Mouse (Mus musculus): Measurements from ENCODE around the gene Tfb2m.

Gene Tfb2m

DNA sequence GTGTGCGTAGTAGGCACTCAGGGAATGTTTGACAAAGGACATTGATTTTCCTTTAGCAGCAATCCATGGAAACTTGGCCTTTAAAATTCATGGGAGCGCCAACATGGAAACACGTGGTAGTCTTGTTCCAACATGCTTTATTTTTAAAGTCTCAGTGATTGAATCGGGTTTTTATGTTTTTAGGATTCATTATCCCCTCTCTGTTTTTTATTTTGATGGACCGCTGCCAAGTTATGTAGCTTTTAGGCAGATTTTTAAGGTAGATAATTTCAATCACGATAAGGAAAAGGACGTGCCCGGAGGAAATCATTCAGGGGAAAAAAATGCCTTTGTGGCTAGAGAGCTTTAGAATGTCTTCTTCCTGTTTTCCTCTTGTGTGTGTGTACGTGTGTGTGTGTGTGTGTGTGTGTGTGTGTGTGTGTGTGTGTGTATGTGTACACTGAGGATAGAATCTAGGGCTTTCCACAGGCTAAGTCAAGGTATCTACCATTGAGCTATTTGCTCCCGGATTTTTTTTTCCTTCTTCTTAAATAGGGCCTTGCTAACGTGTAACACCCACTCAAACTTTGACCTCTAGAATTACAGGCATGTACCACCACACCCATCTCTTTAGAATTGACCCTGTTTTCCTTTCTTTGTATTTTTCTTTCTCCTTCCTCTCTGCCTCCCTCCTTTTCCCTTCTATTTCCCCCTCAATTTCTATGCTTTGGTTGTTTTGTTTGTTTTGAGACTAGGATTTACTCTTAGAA is 13.6 kb upstream of the Tfb2m start:
- DNase-seq (ENCODE audit: low spot score in 2 of 2), result no peak

DNA sequence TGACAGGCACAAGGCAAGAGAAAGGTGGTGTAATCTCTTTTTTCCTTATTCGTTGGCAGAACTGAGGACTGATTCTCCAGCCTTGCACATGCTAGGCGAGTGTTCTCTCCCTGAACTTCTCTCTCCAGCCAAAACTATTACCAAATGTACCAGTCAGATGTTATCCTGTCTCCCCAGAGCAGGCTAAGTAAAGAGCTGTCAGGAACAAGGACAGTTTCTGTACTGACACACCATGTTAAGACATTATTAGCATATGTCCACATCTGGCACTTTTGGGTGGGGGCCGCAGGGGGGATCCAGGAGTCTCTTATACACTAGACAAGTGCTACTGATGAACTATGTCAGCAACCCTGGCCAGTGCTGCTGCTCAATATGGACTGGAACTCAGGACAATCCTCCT is 10.9 kb upstream of the Tfb2m start:
- no peak for DNase-seq (ENCODE audit: low spot score in 2 of 2)

DNA sequence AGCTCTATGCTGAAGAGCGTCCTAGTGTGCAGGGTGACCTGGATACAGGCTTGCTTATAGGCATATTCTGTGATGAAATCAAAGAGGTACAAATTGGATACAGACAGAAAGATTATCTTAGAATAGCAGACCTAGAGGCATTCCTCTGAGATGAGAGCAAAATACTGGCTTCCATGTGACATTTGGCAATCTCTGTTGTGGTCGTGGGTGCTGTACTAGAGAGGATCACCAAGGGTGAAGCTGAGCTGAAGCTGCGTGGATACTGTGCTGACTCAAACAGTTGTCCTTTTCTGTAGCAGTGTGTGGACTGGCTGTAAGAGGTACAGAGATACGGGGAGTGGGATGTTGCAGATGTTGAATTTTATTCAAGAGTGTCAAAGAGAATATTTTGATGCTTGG is 7.9 kb upstream of the Tfb2m start:
- DNase-seq (ENCODE audit: low spot score in 2 of 2), result no peak

DNA sequence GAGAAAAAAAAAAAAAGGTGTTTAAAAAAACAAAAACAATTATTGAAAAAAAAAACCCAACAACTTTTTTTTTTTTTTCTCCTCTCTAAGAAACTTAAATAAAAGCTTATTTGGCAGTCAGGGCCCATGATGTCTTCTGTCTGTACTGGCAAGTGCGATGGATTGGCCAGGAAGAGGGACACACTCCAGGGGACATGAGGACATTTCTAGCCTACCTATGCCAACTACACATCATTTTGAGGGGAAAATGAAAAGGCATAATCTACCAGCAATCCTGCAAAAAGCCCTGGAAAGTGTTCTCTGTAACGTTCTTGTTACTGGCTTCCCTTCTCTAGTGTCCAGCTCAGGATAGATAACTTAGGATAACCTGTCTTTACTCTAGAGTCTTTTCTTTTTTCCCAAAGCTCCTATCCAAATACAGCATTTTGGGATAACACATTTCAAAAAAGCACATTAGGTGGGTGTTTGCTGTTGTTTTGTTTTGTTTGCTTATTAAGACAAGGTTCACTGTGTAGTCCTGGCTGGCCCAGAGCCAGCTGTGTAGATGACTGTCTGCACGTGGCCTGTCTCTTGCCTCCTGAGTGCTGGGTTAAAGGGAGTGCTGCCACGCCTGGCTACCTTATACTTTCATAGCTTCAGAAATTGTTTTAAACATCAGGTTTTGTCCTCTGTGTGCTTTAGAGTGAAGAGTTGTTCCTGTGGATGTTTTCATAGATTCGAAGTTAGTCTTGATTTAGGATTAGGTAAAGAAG is 7.3 kb upstream of the Tfb2m start:
- DNase-seq (ENCODE audit: low spot score in 2 of 2), result no peak

DNA sequence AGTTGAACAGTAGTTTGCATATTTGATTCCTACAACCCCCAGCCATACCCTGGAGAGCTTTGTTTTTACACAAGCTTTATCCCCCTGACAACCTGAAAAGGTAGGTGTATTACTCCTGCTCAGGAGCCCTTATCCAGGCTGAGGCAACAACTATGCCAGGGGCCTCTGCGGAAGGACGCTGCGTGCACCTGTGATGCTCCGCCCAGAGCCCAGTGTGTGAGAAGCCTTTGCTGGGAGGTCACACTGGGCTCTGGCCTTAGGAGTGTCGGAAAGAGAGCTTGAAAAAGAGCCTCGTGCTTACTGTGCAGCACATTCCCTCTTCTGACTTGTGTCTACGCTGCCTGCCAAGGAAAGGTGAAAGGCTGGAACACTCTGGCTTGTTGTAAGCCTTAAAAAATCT is 6.7 kb upstream of the Tfb2m start:
- DNase-seq (ENCODE audit: low spot score in 2 of 2), result peak in 1 of 2 experiments; percentile 64

DNA sequence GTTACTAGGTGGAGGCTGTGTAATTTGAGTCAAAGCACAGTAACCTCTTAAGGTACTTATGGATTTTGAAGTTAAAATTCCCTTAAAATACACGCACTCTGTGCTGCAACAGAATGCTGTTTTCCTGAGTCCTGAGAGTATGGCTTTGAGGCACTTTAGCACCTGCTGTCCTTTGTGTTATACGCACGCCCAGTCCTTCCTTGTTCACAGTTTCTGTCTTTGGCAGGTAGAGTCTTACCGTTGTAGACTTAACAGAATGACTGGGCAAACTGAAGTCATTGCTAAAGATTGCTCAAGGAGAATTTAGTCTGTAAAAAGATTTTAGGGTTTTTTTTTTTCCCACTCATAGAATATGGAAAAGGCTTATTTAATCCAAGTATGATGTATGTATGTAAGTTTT is 5.9 kb upstream of the Tfb2m start:
- no peak for DNase-seq (ENCODE audit: low spot score in 2 of 2)

DNA sequence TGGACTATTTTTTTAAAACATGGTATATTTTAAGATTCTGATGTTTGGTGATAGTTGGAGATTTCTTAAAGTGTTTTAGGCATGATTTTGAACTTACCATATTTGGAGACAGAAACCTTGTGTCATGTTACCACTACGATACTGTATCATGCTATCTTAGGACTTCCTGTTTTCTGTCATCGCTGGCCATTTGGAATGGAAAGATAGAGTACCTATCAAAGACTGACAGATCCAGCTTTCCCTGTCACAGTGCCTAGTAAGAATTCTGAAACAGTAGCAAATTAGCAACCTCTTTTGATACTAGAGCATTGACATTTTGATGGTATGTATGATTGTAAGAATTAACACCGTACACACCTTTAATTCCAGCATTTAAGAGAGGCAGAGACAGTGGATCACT is 5.3 kb upstream of the Tfb2m start:
- DNase-seq (ENCODE audit: low spot score in 2 of 2), result no peak

DNA sequence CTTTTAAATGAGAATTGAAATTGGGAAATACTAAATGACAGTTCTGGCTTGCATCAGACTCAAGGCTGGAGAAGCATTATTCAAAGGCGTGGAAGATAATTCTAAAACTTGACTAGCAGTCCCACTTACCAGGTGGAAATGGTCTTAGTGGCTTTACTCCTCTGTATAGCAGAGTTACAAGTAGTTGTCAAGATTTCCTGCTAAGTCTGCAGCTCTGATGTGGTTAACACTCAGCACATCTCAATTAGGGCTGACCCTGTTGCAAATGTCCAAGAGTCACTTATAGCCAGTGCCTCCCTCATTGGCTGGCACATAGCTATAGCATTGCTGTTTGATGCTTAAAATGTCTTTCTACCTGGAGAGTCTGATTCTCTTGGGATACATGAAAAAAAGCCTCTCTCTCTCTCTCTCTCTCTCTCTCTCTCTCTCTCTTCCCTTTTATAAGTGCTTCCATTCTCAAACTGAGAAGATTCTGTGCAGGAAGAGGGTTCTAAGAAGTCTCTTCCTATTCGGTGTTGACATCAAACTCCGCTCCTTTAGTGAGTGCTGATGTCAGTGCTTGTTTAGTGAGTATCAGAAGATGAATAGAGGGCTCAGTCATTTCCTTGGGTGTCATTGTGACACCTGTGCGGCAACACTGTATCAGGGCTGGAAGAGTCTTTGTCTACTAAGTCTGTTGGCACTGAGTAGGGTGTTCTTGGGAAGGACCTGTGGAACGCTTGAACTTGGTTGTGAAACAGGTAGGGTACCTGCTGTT is 3.1 kb upstream of the Tfb2m start:
- no peak for DNase-seq (ENCODE audit: low spot score in 2 of 2)

DNA sequence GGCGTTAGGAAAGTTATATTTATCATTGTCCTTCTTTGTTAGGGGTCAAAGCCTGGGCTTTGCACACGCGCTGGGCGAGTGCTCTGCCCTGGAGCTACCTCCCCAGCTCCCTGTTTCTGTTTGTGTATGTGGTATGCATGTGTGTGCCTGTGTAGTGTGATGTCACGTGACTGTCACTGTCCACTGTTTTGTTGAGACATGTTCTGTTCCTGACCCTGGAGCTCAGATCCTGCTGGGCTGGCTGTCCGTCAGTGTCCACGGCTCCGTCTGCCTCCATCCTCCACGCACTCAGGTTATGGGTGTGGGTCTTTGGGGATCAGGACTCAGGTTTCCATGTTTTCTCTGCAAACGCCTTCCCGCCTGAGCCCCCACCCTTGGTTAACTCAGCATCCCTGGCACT is 2.2 kb upstream of the Tfb2m start:
- DNase-seq (ENCODE audit: low spot score in 2 of 2), result no peak

DNA sequence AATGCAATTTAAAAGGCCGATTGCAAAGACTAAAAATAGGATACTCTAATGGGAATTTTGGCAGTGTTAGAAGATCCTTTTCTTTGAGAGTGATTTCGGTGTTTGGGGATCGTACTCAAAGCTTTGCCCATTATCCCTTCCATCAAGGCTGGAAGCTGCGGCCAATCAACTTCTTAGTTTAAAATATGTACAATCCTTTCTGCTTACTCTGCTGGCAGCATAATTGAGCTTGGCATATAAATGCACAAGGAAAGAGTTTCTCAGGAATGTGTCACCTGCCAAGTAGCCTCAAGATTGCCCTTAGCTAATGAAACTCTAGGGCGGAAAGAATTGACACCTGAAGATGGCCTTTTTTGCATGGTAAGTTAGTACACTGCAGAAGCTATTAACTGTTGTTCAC is 1.1 kb upstream of the Tfb2m start:
- no peak for DNase-seq (ENCODE audit: low spot score in 2 of 2)

DNA sequence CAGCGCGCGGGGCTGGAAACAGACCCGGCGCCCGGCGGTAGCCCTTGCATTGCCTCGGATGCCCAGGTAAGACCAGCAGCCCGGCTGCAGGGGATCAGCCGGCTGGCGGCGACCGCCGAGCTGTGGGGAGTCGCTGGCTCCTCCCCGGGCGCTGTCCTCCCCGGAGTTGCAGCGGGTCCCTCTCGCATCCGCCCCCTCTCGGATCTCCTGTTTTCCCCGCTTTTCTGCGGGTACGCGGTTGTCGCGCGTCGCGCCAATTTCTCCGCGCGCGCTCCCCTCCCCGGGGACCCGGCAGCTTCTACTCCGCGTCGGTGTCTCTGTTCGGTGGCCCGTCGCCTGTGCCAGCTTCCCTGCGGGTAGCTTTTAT is 467 bp upstream of the Tfb2m start:
- no peak for DNase-seq (ENCODE audit: low spot score in 2 of 2)

DNA sequence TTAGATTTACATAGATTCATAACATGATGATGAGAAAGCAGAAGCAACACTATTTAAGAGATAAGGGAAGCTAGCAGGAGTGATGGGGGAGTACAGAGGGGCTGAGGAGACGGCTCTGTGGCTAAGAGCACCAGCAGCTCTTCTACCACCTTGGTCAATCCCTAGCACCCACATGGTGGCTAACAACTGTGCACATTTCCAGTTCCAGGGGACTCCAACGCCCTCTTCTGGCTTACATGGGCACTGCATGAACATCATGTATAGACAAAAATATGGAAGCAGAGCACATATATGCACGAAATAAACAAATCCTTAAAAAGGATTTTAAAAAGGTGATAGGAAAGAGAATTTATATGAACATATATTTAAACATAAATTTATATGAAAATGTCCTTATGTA is 4.6 kb downstream of the Tfb2m start:
- DNase-seq (ENCODE audit: low spot score in 2 of 2), result no peak

DNA sequence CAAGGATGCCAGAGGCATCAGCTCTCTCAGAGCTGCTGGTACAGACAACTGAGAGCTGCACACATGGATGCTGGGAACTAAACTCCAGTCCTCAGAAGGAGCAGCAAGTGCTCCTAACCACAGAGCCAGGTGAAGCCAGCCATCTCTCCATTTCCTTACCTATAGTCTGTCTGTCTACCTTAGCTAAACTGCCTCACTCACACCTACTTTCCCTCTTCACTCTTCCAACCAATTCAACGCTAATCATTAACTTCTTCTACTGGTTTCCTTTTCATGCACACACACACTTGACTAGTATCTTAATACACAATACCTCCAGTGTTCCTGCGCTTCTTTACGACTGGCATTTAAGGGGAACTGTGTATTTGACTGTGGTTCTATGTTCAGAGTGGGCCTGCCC is 6.2 kb downstream of the Tfb2m start:
- no peak for DNase-seq (ENCODE audit: low spot score in 2 of 2)

DNA sequence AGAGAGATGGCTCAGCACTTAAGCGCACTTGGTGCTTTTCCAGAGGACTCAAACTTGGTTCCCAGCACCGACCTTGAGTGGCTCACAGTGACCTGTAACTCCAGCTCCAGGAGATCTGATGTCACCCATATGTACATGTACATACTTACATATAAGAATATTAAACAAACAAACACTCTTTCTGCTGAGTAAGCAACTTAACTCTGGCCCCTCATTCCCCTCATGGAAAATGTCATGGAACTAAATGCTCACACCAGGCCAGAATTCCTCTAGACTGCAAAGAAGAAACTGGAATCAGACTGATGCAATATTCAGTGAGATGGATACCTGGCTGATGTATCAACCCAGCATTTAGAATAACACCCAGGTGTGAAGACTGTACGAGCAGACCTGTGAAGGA is 7.0 kb downstream of the Tfb2m start:
- no peak for DNase-seq (ENCODE audit: low spot score in 2 of 2)

DNA sequence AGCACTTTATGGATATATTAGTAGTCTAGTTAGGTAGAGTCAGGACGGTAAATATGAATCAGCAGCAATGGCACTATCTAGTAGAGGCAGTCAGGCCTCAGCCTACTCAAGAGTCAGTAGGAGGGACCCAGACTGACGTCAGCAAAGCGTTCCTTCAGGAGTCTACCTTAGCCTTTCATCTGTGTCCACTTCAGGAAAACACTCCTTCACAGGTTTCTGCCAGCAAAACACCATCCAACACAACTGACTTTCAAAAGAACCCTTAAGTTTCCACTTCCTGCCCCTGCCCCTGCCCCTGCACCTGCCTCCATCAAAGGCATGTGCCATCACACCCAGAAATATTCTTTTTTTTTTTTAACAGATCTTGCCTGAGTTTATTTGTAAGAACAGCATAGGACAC is 26.2 kb downstream of the Tfb2m start:
- no peak for DNase-seq (ENCODE audit: low spot score in 2 of 2)

DNA sequence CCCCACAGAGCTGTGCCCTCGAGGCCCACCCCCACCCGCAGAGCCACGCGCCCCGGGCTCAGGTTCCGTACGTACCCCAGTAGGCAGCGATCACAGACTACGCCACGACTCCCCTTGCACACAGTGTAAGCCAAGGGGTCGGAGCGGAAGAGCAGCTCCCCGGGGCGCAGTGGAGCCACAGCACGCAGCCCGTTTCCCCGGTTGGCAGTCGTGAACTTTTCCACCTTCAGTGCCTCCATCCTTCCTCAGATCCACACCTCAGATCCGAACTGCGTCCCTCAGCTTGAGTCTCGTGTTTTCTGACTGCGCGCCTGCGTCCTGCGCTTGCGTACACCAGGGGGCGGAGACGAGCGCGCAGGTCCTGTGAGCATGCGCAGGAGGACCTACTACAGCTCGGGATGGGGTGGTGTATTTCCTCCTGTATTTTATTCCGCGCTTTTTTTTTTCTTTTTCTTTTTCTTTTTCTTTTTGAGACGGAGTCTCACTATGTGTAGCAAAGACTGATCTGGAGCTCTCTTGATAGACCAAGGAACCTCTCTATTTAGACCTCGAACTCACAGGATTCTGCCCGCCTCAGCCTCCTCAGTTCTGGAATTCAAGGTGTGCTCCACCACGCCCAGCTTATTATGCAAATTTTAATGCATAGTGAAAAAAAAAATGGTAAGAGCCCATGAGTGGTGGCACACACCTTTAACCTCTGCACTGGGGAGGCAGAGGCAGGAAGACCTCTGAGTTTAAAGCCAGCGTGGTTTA is 28.2 kb downstream of the Tfb2m start, which contains the start of gene Smyd3:
TSS of gene Smyd3 (minus strand) at position 329 of the 753 bp plus-strand sequence.
- peak; percentile 84 to 94 for DNase-seq (ENCODE audit: low spot score in 2 of 2)

DNA sequence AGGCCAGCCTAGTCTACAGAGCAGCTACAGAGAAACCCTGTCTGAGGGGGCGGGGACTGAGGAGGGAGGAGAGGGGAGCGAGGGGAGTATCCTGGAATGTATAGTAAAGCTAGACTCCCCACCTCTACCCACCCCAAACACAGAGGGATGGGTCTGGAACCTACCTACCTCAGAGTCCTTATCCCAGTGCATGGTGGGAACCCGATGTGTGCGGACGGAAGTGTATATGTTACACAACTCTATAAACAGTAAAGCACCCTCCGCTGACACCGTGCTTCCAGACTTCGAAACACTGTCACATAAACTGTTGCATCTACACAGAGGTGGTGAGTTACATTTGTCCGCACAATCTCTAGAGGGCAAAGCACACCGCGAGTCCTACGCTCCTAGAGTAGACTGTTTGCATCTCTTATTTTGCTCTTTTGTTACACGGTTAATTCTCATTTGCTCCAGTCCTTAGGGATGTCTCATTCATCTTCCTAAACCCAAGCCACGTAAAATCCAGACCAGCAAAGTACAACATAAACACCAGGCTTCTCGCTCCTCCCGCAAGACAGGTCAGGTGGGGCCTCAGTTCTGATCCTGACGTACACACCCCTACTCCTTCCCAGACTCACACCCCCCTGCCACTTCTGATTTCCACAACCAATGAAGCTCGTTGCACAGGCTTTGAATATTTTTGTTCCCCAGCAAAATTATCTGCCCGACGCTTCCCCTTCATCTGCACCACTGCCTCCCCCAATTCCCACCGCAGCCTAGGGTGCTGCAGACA is 28.9 kb downstream of the Tfb2m start:
- DNase-seq (ENCODE audit: low spot score in 2 of 2), result peak in 1 of 2 experiments; percentile 17

DNA sequence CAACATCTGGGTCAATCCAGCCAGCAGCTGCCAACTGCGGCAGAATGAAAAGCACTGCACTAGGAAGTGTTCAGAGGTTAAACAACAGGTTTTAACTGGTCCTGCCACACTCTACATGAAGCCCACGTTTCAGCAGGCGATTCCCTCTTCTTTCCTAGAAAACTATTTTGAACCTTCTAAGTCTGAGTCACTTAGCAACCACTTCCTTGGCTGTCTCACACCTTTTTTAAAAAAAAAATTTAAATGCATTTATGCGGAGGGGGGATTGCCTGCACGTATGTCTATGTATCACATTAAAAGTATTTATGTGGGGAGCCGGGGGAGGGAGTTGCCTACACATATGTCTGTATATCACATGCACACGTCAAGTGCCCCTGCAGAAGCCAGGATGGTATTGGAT is 34.2 kb downstream of the Tfb2m start:
- DNase-seq (ENCODE audit: low spot score in 2 of 2), result no peak

DNA sequence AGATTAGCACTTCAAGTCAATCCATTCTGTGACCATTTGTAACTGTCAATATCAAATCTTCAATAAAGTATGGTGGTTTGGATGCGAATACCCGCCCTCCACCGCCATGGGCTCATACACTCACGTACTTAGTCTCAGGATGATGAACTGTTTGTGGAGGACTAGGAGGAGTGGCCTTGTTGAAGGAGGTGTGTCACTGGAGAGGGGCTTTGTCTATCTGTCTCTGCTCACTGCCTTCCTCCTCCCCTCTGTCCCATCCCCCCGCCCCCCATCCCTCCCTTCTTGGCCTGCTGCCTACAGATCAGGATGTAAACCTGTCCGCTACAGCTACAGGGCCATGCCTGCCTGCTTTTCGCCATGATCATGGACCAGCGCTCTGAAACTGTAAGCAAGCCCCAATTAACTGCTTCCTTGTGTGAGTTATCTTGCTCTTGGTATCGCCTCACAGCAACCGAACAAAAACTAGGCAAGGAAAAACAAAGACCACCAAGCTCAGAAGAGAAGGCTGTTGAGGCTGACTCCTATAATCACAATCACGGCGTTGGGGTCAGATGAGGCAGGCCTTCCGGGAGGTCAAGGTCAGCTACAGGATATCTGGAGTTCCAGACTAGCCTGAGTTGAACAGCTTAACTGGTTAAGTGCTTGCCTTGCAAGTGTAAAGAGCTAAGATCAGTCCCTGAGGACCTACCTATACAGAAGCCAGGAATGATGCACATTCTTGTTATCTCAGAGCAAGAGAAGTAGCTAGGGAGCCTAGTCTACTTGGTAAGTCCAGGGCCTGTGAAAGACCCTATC is 35.3 kb downstream of the Tfb2m start:
- no peak for DNase-seq (ENCODE audit: low spot score in 2 of 2)

DNA sequence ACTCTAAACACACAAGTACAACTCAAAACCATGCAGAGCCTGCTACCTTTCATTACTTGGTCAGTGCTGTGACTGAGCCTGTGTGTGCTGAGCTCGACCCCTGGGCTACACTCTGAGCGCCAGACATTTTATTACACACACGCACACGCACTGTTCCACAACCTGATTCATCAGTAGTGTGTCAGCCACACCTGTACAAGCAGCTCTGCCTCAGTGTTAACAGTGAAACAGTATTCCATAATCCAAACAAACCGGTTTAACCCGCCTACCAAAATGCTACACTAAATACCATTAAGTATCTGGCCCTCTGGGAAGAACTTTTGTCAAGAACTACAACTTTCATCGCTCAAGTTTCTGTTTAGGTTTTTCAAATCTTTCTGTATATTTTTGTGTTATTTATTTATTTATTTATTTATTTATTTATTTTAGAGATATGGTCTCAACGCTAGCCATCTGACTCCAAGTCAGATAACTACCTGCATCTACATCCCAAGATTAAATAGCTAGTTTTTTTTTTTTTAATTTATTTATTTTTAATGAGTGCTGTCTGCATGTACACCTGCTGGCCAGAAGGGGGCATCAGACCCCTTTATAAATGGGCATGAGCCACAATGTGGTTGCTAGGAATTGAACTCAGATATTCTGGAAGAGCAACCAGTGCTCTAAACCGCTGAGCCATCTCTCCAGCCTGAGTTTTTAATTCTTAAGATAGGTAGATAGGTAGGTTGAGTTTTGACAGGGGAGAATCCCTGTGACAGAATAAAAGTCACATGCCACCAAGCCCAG is 39.3 kb downstream of the Tfb2m start:
- no peak for DNase-seq (ENCODE audit: low spot score in 2 of 2)

Measured in spleen, postnatal 4 days (tissue).